Mouse (Mus musculus): ENCODE data around the gene Rapgef5.

- no peak for TF ChIP-seq EP300 (IDR thresholded peaks at IDR 0.05; ENCODE audit: low read depth)
- TF ChIP-seq CTCF (IDR thresholded peaks at IDR 0.05; ENCODE audit: low read depth), result no peak
Measured at GRCm38 (mm10) chr12:117632133-117632532, 115.9 kb downstream of the Rapgef5 start.

Data from liver, embryonic 14.5 days (tissue).